Mouse (Mus musculus) thymus, postnatal 14 days (tissue): ENCODE data around the gene Crisp4.

ENCODE experiments used
- DNase-seq: peaks from one replicate; pipeline ENCODE4 v3.0.0; 2021

The Crisp4 gene

DNA sequence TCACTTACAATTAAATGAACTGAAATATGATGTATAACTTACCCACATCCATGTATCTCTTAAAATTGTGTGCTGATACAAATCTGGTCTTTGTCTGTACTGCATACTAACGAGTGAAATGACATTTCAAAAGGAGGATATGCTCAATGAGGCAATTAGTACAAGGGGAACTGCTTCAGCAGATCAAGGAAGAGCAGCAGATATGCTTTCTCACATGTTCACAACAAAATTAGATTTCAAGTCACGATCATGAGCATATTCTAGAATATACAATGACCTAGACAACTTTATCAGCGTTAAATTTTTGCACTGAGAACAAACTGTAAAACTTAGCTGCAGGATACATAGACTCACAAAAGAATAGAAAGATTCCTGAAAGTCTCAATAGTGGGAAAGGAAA is at the start of gene Crisp4:
Gene Crisp4 (minus strand): TSS at position 101 of the 400 bp plus-strand sequence.
- DNase-seq = no peak

DNA sequence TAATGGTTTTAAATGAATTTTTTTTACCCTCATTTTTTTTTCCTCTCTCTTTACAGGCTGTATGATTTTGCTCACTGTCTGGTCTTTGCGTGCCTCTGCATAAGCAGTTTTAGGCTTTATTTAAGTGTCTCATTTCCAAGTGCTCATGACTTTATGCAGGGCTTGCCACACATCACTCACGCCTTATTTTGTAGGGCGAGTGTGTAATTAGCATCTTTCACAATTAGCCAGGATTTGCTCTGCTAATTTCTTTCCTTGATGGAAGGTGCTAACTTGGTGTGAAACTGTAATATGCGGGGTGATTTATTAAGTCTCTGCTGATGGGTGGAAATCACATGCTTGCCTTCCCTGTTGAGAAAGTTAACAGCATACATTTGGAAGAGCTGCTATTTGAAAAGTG is 46.0 kb upstream of the Crisp4 start:
- no peak for DNase-seq

DNA sequence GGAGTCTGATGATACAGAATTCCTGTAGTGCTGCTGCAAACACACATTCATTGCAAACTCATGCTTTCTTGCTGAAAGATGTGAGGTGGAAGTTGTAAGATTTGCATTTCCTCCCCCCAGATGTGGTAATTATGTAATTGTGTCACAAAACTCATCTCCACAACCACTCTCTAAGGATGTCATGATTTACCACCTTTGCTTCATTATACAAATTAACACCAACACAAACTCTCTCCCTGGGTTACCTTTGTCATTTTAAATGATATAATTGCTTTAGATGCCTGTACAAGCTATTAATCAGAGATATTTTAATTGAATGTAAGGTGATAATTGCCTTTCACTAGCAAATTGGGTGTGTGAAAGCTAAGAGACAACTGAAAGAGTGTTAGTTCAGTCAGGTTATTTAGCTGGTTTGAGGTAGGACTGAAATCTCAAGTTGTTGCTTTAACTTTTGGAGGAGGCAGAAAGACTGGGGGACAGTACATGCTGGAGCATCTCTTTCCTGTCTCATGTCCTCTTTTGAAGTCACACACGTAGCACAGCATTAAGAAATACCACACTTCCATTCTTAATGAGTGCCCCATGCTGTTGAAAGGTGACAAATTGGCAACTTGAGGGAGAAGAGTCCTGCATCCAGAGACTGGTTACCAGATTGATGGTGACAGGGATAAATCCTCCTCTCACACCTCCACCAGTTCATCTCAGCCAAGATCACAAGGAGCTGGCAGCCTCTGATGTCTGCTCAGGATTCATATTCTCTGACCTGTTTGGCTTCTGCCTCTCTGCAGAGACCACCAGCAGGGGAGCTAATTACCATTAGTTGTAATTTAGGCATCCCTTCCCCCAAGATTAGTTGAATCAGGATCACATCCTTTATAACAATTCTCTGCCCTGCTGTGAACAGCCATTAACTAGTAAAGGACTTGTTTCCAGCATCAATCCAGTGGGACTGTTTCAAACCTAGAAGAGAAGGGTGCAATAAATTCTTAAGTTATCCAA is 45.3 kb upstream of the Crisp4 start:
- DNase-seq = no peak

DNA sequence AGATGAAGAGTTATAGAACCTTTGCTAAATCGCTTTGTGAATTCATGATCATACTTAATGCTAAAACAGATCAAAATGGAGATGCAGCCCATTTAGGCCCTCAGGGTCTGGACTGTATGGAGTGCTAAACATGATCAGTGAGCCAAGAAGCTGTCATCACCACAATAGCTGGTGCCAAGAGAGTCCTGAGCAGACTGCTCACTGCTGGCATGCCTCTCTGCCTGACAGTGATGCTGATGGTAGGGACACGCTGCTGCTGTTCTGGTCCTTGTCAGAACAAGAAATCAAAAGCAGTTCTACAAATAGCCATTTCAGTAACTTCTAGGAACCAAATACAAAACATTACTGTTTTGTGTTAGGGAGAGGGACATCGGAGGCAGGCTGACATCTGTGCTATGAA is 35.5 kb upstream of the Crisp4 start:
- DNase-seq = no peak

DNA sequence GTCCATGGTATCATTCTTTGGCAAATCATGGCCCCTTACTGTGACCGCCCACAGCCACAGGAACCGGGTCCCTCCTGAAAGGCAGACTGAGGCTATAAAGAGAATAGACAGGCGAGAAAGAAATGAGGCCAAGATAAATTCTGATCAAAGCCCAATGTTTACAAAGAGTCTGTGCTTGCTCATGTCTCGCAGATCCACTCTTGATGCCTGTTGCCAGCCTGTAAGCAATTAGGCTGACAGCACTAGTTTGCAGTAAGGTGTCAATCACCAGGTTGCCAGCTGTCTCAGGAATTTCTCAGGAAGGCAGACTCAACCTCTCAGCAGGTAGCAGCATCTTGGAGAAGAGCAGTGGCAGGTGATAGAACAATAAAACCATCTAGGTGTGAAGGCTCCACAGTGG is 24.9 kb upstream of the Crisp4 start:
- no peak for DNase-seq

DNA sequence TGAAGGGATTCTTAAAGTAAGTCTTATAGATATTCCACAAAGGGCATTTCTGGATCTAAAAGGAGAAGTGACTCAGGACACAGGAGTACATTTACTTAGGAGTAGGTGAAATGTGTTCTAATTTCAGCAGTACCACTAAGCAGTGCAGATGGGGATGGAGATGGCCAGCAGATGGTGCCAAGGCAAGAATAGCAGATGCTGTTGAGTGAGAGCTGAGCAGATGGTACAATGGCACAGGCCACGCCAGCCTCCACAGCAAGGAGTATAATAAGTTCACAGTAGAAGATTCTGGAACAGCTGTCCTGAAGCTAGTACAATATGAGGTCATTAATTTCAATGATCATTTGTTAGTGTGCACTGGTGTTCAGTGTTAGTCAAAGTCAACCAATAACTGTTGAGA is 22.6 kb upstream of the Crisp4 start:
- DNase-seq = no peak

DNA sequence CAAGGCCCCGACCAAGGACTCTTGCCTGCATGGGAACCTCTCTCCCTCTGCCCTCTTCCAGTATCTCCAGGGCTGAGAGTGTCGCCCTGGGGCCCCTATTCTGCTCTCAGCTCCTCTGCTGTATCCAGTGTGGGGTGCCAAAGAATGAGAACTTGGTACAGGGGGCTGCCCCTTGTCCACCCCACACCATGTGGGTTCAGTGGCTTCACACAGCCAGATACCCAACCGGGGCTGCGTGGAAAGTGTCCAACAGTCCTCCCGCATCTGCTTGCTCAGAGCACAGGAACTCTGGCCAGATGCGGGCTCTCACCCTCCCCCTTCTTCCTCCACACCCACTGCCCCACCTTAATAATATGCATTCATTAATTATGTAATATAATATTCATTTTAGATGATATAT is 13.4 kb upstream of the Crisp4 start:
- DNase-seq = no peak

DNA sequence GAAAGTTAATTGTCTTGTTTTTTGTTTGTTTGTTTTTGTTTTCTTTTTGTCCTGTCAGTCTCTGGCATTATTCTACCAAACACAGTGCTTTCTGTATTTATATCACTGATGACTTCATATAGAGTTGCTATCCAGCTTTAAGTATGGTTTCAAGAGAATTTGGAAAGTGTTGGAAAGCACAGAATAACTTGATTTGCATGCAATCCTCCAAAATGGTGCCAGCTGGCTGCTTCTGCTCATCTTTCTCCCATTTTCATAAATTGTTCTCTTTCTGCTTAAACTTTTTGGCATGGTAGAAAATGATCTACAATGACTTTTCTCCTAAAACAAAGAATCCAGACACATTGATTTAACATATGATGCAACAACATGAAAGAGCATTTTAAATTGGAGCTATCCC is 2.5 kb upstream of the Crisp4 start:
- no peak for DNase-seq

DNA sequence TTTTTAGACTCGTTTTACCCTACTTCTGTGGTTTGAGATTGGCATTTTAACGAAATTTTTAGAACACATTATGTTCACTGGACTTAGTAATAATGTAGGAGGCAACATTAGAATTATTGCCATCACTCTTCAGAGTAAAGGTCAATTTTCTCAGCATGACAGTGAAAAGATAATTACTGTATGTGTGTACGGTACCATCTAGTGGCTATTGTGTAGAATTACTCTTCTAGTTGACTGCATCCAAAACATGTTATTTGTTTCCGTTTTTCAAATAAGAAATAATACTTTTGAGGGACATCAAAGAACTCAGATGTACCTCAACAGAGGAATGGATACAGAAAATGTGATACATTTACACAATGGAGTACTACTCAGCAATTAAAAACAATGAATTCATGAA is 14.0 kb downstream of the Crisp4 start:
- no peak for DNase-seq

DNA sequence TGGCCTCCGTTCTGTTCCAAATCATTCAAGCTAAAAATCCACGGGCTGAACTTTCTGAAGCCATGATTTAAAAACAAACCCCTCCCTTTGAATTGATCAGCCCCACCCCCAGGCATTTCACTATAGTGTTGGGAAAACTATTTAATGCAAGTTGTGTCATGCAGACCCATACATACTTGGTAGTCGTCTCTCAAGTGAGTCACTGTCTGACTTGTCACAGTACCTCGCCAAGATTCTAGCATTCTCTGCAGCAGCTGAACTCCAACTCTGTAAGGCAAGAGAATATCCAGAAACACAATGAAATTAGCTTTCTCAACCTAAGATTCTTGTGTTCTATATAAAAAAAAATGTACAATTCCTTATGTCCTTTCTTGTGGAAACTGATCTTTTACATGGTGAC is 15.7 kb downstream of the Crisp4 start:
- DNase-seq = no peak

DNA sequence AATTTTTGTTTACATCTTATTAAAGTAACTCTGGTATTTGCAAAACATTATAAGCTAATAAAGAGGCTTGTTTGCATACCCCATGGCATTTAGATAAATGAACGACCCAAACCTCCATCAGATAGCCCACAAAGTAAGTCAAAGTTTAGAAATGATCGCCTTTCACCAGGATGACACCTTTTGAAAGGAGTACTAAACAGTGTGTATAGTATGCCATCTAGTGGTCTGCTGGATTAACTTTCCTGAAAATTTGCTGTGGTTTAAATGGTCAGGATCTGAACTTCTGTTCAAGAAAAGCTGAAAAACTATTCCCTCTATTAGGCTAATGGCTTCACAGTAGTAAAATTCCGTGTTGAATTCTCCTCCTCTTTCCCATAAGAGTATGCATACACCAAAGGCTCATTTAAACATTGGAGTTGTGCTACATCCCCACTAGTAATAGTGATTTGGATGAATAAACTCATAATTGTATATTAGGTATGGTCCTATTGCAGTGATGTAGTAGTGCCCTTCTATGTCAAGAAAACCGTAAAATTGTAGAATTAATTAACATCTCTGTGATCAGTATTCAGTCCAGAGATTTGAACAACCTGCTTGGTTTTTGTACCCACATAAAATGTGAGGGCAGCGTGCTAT is 38.9 kb downstream of the Crisp4 start:
- DNase-seq = no peak

DNA sequence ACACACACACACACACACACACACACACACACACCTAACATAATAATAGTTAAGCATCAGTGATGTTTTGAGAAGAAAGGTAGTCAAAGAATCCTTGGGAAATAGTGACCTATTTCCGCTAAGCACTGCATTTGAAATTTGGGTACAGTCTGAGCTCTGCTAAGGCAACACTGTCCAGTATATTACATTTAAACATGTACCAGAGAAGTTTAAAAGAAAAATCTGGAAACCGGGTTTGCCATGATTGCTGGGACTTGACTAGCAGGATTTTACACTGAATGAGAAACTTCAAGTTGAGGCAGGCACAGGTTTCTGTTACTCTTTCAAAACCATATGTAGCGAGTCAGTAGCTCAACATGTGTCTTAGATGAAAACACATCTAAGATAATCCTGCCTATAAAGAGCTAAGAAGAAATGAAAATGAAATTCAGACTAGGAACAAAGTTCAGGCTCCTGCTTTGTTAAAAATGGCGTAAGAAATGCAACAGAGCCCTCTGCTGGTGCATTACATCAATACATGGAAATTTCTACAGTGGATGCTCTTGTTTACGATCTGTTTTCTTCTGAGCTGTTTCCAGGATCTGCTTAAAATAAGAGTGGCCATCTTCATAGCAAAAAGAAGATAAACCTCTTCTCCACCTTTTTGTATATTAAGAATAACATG is 39.7 kb downstream of the Crisp4 start:
- DNase-seq = no peak

DNA sequence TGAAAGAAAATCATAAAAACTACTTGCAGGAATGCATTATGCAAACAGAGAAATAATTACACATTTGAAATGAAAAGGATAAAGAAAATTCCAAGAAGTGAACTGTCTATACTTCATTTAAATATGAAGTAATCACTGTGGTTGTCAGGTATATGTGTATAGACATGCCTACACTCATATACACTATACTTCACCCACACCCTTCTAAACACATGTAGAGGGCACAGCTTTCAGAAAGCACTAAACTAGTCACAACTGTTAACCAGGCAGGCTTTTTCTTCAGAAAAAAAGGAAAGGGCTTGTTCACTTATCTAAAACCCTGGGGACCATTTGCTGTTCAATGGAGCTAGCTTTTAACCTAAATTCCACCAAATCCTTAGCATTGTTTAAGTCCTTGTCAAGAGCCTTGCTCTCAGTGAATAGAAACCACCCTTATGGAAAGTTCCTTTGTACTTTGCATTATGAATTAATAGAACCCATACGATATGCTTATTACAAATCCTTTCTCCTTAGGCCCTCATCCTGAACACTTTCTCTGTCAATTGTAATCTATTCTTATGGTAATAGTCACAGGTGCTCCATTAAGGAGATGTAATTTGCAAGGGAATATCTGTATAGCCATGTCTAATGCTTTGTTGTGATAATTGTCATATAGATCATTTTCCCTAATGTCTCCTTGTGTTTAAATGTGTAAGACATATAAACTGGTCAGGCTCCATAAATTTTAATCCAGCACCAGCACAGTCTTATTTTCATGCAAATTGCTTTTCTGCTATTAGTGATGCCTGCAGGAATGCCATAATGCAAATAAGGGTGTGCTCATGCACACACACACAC is 40.5 kb downstream of the Crisp4 start:
- DNase-seq = no peak
